Mouse (Mus musculus): ENCODE measurements around the gene Fam102b. TPM values are rescaled to one million over a fixed set of nuclear protein-coding genes. Genes with fewer than 3 reads are reported as not detected.

Gene Fam102b
- polyA plus RNA-seq, 2 experiments = 1.3 to 2.0 TPM

DNA sequence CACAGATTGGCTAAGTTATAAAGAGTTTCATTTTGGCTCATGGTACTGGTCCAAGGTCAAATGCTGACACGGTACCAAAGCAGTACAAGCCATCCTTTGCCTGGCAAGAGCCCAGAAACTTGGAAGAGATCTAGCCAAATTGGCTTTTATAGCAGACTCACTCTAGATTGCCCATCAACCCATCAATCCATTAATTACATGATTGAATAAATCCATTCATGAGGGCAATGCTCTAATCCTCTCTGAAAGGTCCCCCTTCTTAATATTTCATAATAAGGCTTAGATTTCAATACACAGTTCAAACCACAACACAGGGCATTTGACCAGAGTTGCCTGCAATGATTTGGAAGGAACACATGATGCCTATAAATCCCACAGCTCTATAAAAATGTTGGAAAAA is 7.0 kb upstream of the Fam102b start:
- Histone ChIP-seq H3K4me1 (replicated peaks; ENCODE audit: control insufficient read depth in 2 of 2, insufficient read depth in 2 of 2, low read length in 1 of 2) (no peaks in the 10 kb centered on the region), H3K27me3 (ENCODE audit: control insufficient read depth, insufficient read depth, low read length) (no peaks in the 10 kb centered on the region), H3K27ac (no peak overlapping the region), H3K4me2 (ENCODE audit: low read depth) (no peak overlapping the region), H3K9me3 (ENCODE audit: control insufficient read depth, low read length) (no peaks in the 10 kb centered on the region), H3K9ac (replicated peaks) (no peak overlapping the region), H3K4me3 (ENCODE audit: insufficient read depth in 1 of 2, low read depth in 2 of 2, low read length in 2 of 2) (no peak overlapping the region), H3K36me3 (replicated peaks; ENCODE audit: control insufficient read depth, insufficient read depth, low read depth) (no peaks in the 10 kb centered on the region)
- ATAC-seq (ENCODE audit: insufficient read depth) = no peak
- WGBS (ENCODE audit: insufficient replicate concordance) = 72% methylated on average over 1 of the region's 1 CpGs
- DNase-seq (ENCODE audit: low read depth in 3 of 3, low spot score in 3 of 3) = no peak
- TF ChIP-seq EP300 (IDR thresholded peaks at IDR 0.05; ENCODE audit: low read depth) = no peak
- no peak for TF ChIP-seq CTCF (IDR thresholded peaks at IDR 0.05; ENCODE audit: low read depth)

DNA sequence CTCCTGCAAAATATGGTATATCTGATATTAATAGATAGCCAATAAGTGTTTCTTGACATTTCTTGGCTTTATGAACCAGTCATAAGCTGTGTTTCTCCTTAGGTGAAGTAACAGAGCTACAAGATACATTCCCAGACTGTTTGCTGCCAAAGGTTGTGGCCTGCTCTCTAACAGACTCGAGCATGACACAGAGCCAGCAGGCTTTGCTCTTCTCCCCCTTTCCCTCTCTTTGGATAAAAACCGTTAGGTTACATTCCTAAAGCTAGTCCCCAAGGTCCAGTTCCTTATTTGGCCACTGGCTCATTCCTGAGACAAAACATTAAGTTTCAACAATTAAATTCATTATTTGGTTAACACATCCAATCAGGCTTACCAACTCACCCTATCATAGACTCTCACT is 4.9 kb upstream of the Fam102b start:
- H3K27ac ChIP-seq = no peak overlapping the region
- DNase-seq (ENCODE audit: low read depth in 3 of 3, low spot score in 3 of 3) (no peak), ATAC-seq (ENCODE audit: insufficient read depth) (no peak)
- 29% methylated on average over 2 of the region's 2 CpGs for WGBS (ENCODE audit: insufficient replicate concordance)
- no peak for TF ChIP-seq EP300 (IDR thresholded peaks at IDR 0.05; ENCODE audit: low read depth)
- TF ChIP-seq CTCF (IDR thresholded peaks at IDR 0.05; ENCODE audit: low read depth) = no peak
- H3K4me3 ChIP-seq (ENCODE audit: insufficient read depth in 1 of 2, low read depth in 2 of 2, low read length in 2 of 2) = no peak overlapping the region
- H3K9ac ChIP-seq (replicated peaks) = no peak overlapping the region
- H3K27me3 ChIP-seq (ENCODE audit: control insufficient read depth, insufficient read depth, low read length) = no peaks in the 10 kb centered on the region
- H3K9me3 ChIP-seq (ENCODE audit: control insufficient read depth, low read length) = no peaks in the 10 kb centered on the region
- no peak overlapping the region for H3K4me2 ChIP-seq (ENCODE audit: low read depth)
- H3K36me3 ChIP-seq (replicated peaks; ENCODE audit: control insufficient read depth, insufficient read depth, low read depth) = no peaks in the 10 kb centered on the region
- H3K4me1 ChIP-seq (replicated peaks; ENCODE audit: control insufficient read depth in 2 of 2, insufficient read depth in 2 of 2, low read length in 1 of 2) = no peaks in the 10 kb centered on the region

DNA sequence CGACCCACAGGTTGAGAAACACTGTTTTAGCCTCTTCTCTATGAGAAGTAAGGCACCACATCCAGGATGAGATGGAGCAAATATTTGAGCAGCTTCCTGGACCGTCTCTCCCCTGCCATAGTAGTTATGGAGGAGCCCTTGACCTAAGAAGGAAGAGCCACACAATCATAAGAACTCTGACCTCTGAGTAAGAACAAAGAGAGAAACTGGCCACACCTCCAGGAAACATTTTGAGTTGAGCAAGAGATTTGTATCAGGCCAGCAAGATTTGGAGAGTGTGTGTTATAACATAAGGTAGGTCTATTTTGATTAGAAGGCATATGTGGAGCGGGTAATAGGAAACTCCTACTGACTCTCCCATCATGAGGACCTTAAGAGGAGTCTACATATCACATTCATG is 4.2 kb upstream of the Fam102b start:
- ATAC-seq (ENCODE audit: insufficient read depth) (no peak), DNase-seq (ENCODE audit: low read depth in 3 of 3, low spot score in 3 of 3) (no peak)
- Histone ChIP-seq H3K27me3 (ENCODE audit: control insufficient read depth, insufficient read depth, low read length) (no peaks in the 10 kb centered on the region), H3K4me1 (replicated peaks; ENCODE audit: control insufficient read depth in 2 of 2, insufficient read depth in 2 of 2, low read length in 1 of 2) (peaks cover 0 to under 1% of the 10 kb centered on the region in 2 experiments; a peak in 1 of 4 replicates), H3K36me3 (replicated peaks; ENCODE audit: control insufficient read depth, insufficient read depth, low read depth) (no peaks in the 10 kb centered on the region), H3K9ac (replicated peaks) (no peak overlapping the region), H3K27ac (no peak overlapping the region), H3K9me3 (ENCODE audit: control insufficient read depth, low read length) (no peaks in the 10 kb centered on the region), H3K4me3 (ENCODE audit: insufficient read depth in 1 of 2, low read depth in 2 of 2, low read length in 2 of 2) (no peak overlapping the region), H3K4me2 (ENCODE audit: low read depth) (no peak overlapping the region)
- TF ChIP-seq CTCF (IDR thresholded peaks at IDR 0.05; ENCODE audit: low read depth) = no peak
- TF ChIP-seq EP300 (IDR thresholded peaks at IDR 0.05; ENCODE audit: low read depth) = no peak
- WGBS (ENCODE audit: insufficient replicate concordance) = 54% methylated on average over 3 of the region's 3 CpGs

DNA sequence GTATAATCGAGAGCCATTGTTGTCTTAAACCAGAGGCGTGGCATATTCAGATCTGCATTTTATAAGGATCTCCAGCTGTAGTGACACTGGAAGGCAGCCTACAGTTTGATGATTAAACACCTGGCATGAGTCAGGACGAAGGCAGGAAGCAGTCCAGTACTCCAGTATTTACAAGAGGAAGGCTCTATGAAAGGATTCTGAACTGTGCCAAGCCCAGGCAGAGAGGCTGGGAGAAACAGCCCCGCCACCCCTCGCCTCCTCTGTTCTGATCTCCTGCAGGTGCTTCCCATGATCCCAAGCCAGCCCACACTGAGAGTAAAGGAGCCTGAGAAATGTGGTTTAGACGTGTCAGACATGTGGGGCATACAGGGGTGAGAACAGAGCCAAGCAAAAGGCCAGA is 3.4 kb upstream of the Fam102b start:
- no peak overlapping the region for H3K4me3 ChIP-seq (ENCODE audit: insufficient read depth in 1 of 2, low read depth in 2 of 2, low read length in 2 of 2)
- no peak for DNase-seq (ENCODE audit: low read depth in 3 of 3, low spot score in 3 of 3)
- ATAC-seq (ENCODE audit: insufficient read depth) = no peak
- no peaks in the 10 kb centered on the region for H3K9me3 ChIP-seq (ENCODE audit: control insufficient read depth, low read length)
- 49% methylated on average over 6 of the region's 6 CpGs for WGBS (ENCODE audit: insufficient replicate concordance)
- TF ChIP-seq CTCF (IDR thresholded peaks at IDR 0.05; ENCODE audit: low read depth) (no peak), EP300 (IDR thresholded peaks at IDR 0.05; ENCODE audit: low read depth) (no peak)
- H3K4me2 ChIP-seq (ENCODE audit: low read depth) = no peak overlapping the region
- H3K9ac ChIP-seq (replicated peaks) = no peak overlapping the region
- no peaks in the 10 kb centered on the region for H3K36me3 ChIP-seq (replicated peaks; ENCODE audit: control insufficient read depth, insufficient read depth, low read depth)
- peaks cover 0 to 4% of the 10 kb centered on the region in 2 experiments; a peak in 1 of 4 replicates for H3K4me1 ChIP-seq (replicated peaks; ENCODE audit: control insufficient read depth in 2 of 2, insufficient read depth in 2 of 2, low read length in 1 of 2)
- no peaks in the 10 kb centered on the region for H3K27me3 ChIP-seq (ENCODE audit: control insufficient read depth, insufficient read depth, low read length)
- no peak overlapping the region for H3K27ac ChIP-seq

DNA sequence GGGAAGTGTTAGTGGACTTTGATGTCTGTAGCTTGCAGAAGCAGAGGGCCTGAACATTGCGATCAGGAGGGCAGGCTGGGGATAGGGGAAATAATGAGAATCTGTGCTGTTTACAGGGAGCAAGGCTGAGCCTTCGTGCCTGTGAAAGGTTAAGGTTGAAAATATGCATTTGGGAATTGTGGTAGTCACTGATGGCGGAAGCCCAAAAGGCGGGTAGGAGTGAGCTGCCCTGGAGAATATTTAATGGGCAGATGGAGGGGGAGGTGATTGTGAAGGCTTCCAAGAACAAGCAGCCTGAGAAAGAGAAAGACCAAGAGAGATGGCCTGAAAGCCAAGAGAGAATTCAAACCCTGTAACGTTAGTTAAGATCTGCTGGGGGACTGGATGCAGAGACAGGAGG is 2.3 kb upstream of the Fam102b start:
- no peak for TF ChIP-seq EP300 (IDR thresholded peaks at IDR 0.05; ENCODE audit: low read depth)
- no peak for TF ChIP-seq CTCF (IDR thresholded peaks at IDR 0.05; ENCODE audit: low read depth)
- Histone ChIP-seq H3K4me2 (ENCODE audit: low read depth) (no peak overlapping the region), H3K4me1 (replicated peaks; ENCODE audit: control insufficient read depth in 2 of 2, insufficient read depth in 2 of 2, low read length in 1 of 2) (peaks cover 0 to 4% of the 10 kb centered on the region in 2 experiments; a peak in 1 of 4 replicates), H3K9ac (replicated peaks) (no peak overlapping the region), H3K27ac (no peak overlapping the region), H3K4me3 (ENCODE audit: insufficient read depth in 1 of 2, low read depth in 2 of 2, low read length in 2 of 2) (no peak overlapping the region), H3K36me3 (replicated peaks; ENCODE audit: control insufficient read depth, insufficient read depth, low read depth) (no peaks in the 10 kb centered on the region), H3K27me3 (ENCODE audit: control insufficient read depth, insufficient read depth, low read length) (no peaks in the 10 kb centered on the region), H3K9me3 (ENCODE audit: control insufficient read depth, low read length) (no peaks in the 10 kb centered on the region)
- WGBS (ENCODE audit: insufficient replicate concordance) = 62% methylated on average over 5 of the region's 5 CpGs
- DNase-seq (ENCODE audit: low read depth in 3 of 3, low spot score in 3 of 3) (no peak), ATAC-seq (ENCODE audit: insufficient read depth) (no peak)

Measured in liver, embryonic 14.5 days (tissue).